Mouse (Mus musculus) heart, embryonic 16.5 days (tissue): ENCODE results near the gene Evx2. TPM values are rescaled to one million over a fixed set of nuclear protein-coding genes. Genes with fewer than 3 reads are reported as not detected.

Source experiments
- ATAC-seq: fragments of 200-750 bp; cut with Nextera tagmentation; replicated peaks from 2 replicates; pipeline ENCODE4 v1.8.0; 2017; ENCODE audit warnings: moderate number of reproducible peaks; ENCODE audit not compliant: insufficient read depth, low FRiP score; ENCODE audit errors: extremely low read depth
- H3K27ac ChIP-seq: fragments of 300-500 bp; sonication (generic); 2 replicates; pipeline ENCODE4 v1.5.1; 2014; ENCODE audit warnings: mild to moderate bottlenecking, low read length, control low read depth, moderate library complexity
- H3K27me3 ChIP-seq: fragments of 300-500 bp; sonication (generic); 2 replicates; pipeline ENCODE4 v1.6.1; 2014; ENCODE audit warnings: low read length, mixed read lengths; ENCODE audit not compliant: control insufficient read depth, insufficient read depth
- H3K36me3 ChIP-seq: fragments of 300-500 bp; sonication (generic); 2 replicates; pipeline ENCODE4 v1.6.1; 2014; ENCODE audit not compliant: control insufficient read depth, insufficient read depth
- H3K4me1 ChIP-seq: fragments of 300-500 bp; sonication (generic); 2 replicates; pipeline ENCODE4 v1.6.1; 2014; ENCODE audit warnings: low read length, mixed read lengths; ENCODE audit not compliant: control insufficient read depth, insufficient read depth
- H3K4me2 ChIP-seq: fragments of 300-500 bp; sonication (generic); 2 replicates; pipeline ENCODE4 v1.6.1; 2014; ENCODE audit warnings: low read depth, mild to moderate bottlenecking, control low read depth, low read length
- H3K4me3 ChIP-seq: fragments of 300-500 bp; sonication (generic); 2 replicates; pipeline ENCODE4 v1.5.1; 2014; ENCODE audit warnings: mild to moderate bottlenecking, control low read depth, low read length
- H3K9ac ChIP-seq: fragments of 300-500 bp; sonication (generic); 2 replicates; pipeline ENCODE4 v1.6.1; 2014; ENCODE audit warnings: low read length, control low read depth
- H3K9me3 ChIP-seq: fragments of 300-500 bp; sonication (generic); replicated peaks from 2 replicates; pipeline ENCODE4 v1.6.1; 2016; ENCODE audit warnings: low read length; ENCODE audit not compliant: control insufficient read depth
- whole genome bisulfite sequencing: fragments of 180-500 bp; shearing (Covaris S2); extraction: QIAGEN DNeasy Blood & Tissue Kit; methylation state at CpG from one replicate; pipeline ENCODE4 v1.1.7; 2014; 5-methylcytosine and 5-hydroxymethylcytosine counted together
- polyA plus RNA-seq: library from polyadenylated mRNA; unstranded; fragments of >200 nt; fragmentation: Nextera tagmentation; extraction: Ambion mirVana; gene quantifications from 2 replicates; pipeline ENCODE4 v1.2.1, GENCODE M21; 2015

The Evx2 gene
- polyA plus RNA-seq, 1 experiment from 2014 or later, result not detected

GRCm38 (mm10) chr2:74671847-74672246 is 12.5 kb upstream of the Evx2 start:
- peaks cover 97% of the 10 kb centered on the region for H3K27me3 ChIP-seq
- no peak overlapping the region for H3K27ac ChIP-seq
- H3K4me1 ChIP-seq, result peaks cover 14% of the 10 kb centered on the region
- H3K4me3 ChIP-seq, result peak overlapping the region; percentile 8; the same call in 1 of the 2 replicates
- H3K36me3 ChIP-seq, result no peaks in the 10 kb centered on the region
- H3K4me2 ChIP-seq, result peak overlapping the region; percentile 64; the same call in 1 of the 2 replicates
- no peak for ATAC-seq
- no peak overlapping the region for H3K9ac ChIP-seq
- no peaks in the 10 kb centered on the region for H3K9me3 ChIP-seq
- 16% methylated on average over 5 of the region's 5 CpGs for WGBS

GRCm38 (mm10) chr2:74670632-74671188 is 11.4 kb upstream of the Evx2 start:
- WGBS, result 2% methylated on average over 3 of the region's 3 CpGs
- peaks cover 95% of the 10 kb centered on the region for H3K27me3 ChIP-seq
- no peak for ATAC-seq
- H3K36me3 ChIP-seq, result no peaks in the 10 kb centered on the region
- H3K4me3 ChIP-seq, result no peak overlapping the region
- H3K4me1 ChIP-seq, result peaks cover 14% of the 10 kb centered on the region
- H3K9me3 ChIP-seq, result no peaks in the 10 kb centered on the region
- no peak overlapping the region for H3K4me2 ChIP-seq
- no peak overlapping the region for H3K9ac ChIP-seq
- H3K27ac ChIP-seq, result no peak overlapping the region

- H3K9ac ChIP-seq, result no peak overlapping the region
- WGBS, result 3% methylated on average over 14 of the region's 14 CpGs
- H3K36me3 ChIP-seq, result no peaks in the 10 kb centered on the region
- no peak for ATAC-seq
- H3K4me3 ChIP-seq, result no peak overlapping the region
- no peaks in the 10 kb centered on the region for H3K9me3 ChIP-seq
- no peak overlapping the region for H3K4me2 ChIP-seq
- H3K27ac ChIP-seq, result no peak overlapping the region
- H3K4me1 ChIP-seq, result peaks cover 14% of the 10 kb centered on the region
- H3K27me3 ChIP-seq, result peaks cover 93% of the 10 kb centered on the region
Measured at GRCm38 (mm10) chr2:74669650-74670235, 10.4 kb upstream of the Evx2 start.

- H3K9me3 ChIP-seq, result no peaks in the 10 kb centered on the region
- no peaks in the 10 kb centered on the region for H3K36me3 ChIP-seq
- no peak for ATAC-seq
- no peak overlapping the region for H3K4me3 ChIP-seq
- peaks cover 93% of the 10 kb centered on the region for H3K27me3 ChIP-seq
- H3K9ac ChIP-seq, result no peak overlapping the region
- WGBS, result 5% methylated on average over 3 of the region's 3 CpGs
- no peak overlapping the region for H3K27ac ChIP-seq
- no peak overlapping the region for H3K4me2 ChIP-seq
- peaks cover 14% of the 10 kb centered on the region for H3K4me1 ChIP-seq
Measured at GRCm38 (mm10) chr2:74669230-74669578, 9.8 kb upstream of the Evx2 start.

- Histone ChIP-seq H3K4me3 (peak overlapping the region; percentile 51), H3K27ac (no peak overlapping the region), H3K4me2 (peak overlapping the region; percentile 73), H3K9me3 (no peaks in the 10 kb centered on the region), H3K36me3 (no peaks in the 10 kb centered on the region), H3K9ac (no peak overlapping the region), H3K27me3 (peaks cover 93% of the 10 kb centered on the region), H3K4me1 (peaks cover 14% of the 10 kb centered on the region)
- 1% methylated on average over 62 of the region's 74 CpGs for WGBS
- ATAC-seq, result 0 out of 2 replicates have a peak, but pooled peaks have one; percentile 24
Measured at GRCm38 (mm10) chr2:74668370-74669229, 9.2 kb upstream of the Evx2 start.

- H3K9ac ChIP-seq, result no peak within 1 kb of the TSS
- peak within 1 kb of the TSS; percentile 73 for H3K4me2 ChIP-seq
- H3K9me3 ChIP-seq, result no peaks in the 10 kb centered on the region
- H3K4me3 ChIP-seq, result peak within 1 kb of the TSS; percentile 51
- H3K27ac ChIP-seq, result no peak within 1 kb of the TSS
- ATAC-seq, result peak; percentile 33
- peaks cover 93% of the 10 kb centered on the region for H3K27me3 ChIP-seq
- peaks cover 14% of the 10 kb centered on the region for H3K4me1 ChIP-seq
- no peaks in the 10 kb centered on the region for H3K36me3 ChIP-seq
- 1% methylated on average over 37 of the region's 51 CpGs for WGBS
Measured at GRCm38 (mm10) chr2:74667842-74668357, 8.5 kb upstream of the Evx2 start, which contains the start of gene Hoxd13. Gene Hoxd13, plus strand, starts transcription at chr2:74668310.

GRCm38 (mm10) chr2:74667191-74667841 is 8.0 kb upstream of the Evx2 start:
- H3K27me3 ChIP-seq, result peaks cover 93% of the 10 kb centered on the region
- ATAC-seq, result no peak
- H3K36me3 ChIP-seq, result no peaks in the 10 kb centered on the region
- H3K9ac ChIP-seq, result no peak overlapping the region
- peaks cover 10% of the 10 kb centered on the region; the same call in 1 of the 2 replicates for H3K4me1 ChIP-seq
- H3K27ac ChIP-seq, result no peak overlapping the region
- WGBS, result 4% methylated on average over 36 of the region's 36 CpGs
- no peaks in the 10 kb centered on the region for H3K9me3 ChIP-seq
- no peak overlapping the region for H3K4me2 ChIP-seq
- H3K4me3 ChIP-seq, result no peak overlapping the region; the same call in 1 of the 2 replicates

GRCm38 (mm10) chr2:74666411-74666810 is 7.1 kb upstream of the Evx2 start:
- H3K27me3 ChIP-seq, result peaks cover 93% of the 10 kb centered on the region

More at GRCm38 (mm10) chr2:74666411-74666810, 7.1 kb upstream of the Evx2 start:
- Histone ChIP-seq H3K9me3 (no peaks in the 10 kb centered on the region), H3K36me3 (no peaks in the 10 kb centered on the region), H3K27ac (no peak overlapping the region), H3K4me3 (no peak overlapping the region), H3K4me2 (no peak overlapping the region), H3K9ac (no peak overlapping the region), H3K4me1 (peaks cover 14% of the 10 kb centered on the region; the same call in 1 of the 2 replicates)
- ATAC-seq, result no peak
- WGBS, result 3% methylated on average over 7 of the region's 7 CpGs
